Mouse (Mus musculus) left cerebral cortex, adult 2 months (tissue): ENCODE results near the gene Pigk. TPM values are rescaled to one million over a fixed set of nuclear protein-coding genes. Genes with fewer than 3 reads are reported as not detected.

ENCODE experiments used
- DNase-seq, 2 experiments: peaks; one replicate each; pipeline ENCODE4 v3.0.0; 2021 to 2022; ENCODE audit warnings: low spot score in 2 of 2, mixed read lengths in 1 of 2; ENCODE audit errors: extremely low spot score in 1 of 2
- H3K27ac ChIP-seq: fragments of 200-600 bp; 2 replicates; pipeline ENCODE4 v1.8.1; 2022
- H3K4me3 ChIP-seq: fragments of 200-600 bp; 2 replicates; pipeline ENCODE4 v1.8.1; 2022
- CTCF ChIP-seq: fragments of 200-600 bp; IDR thresholded peaks from 2 replicates; pipeline ENCODE4 v1.8.1; 2022; ENCODE audit warnings: antibody characterized with exemption, mild to moderate bottlenecking, moderate library complexity
- intact Hi-C: fragments of 180-260 bp; cut with DNase I; formaldehyde crosslinking; loops from one replicate; pipeline ENCODE4 v1.15.1; 2025
- total RNA-seq, 2 experiments: library from RNA; stranded (reverse); gene quantifications; 2 replicates each; pipeline ENCODE4 v1.2.3; 2021

Gene Pigk
- total RNA-seq, 2 experiments from 2014 or later = 49.8 to 51.9 TPM

- H3K4me3 ChIP-seq = no peak overlapping the region
- no peak overlapping the region for H3K27ac ChIP-seq
- intact Hi-C loops = no loop called here
- TF ChIP-seq CTCF = no peak
- no peak for DNase-seq
Observed at GRCm38 (mm10) chr3:152932544-152932943, 218.6 kb downstream of the Pigk start.

GRCm38 (mm10) chr3:152933737-152934136 is 219.8 kb downstream of the Pigk start:
- DNase-seq = no peak
- Histone ChIP-seq H3K27ac (no peak overlapping the region), H3K4me3 (no peak overlapping the region)
- TF ChIP-seq CTCF = no peak
- intact Hi-C loops = no loop called here

- H3K4me3 ChIP-seq = no peak overlapping the region
- H3K27ac ChIP-seq = no peak overlapping the region
- DNase-seq = no peak
- intact Hi-C loops = no loop called here
- TF ChIP-seq CTCF = no peak
Observed at GRCm38 (mm10) chr3:152936313-152936712, 222.4 kb downstream of the Pigk start.

- no peak for DNase-seq
- intact Hi-C loops = no loop called here
- no peak overlapping the region for H3K27ac ChIP-seq
- no peak for TF ChIP-seq CTCF
- no peak overlapping the region for H3K4me3 ChIP-seq
Observed at GRCm38 (mm10) chr3:152941671-152942070, 227.8 kb downstream of the Pigk start.

- intact Hi-C loops = no loop called here
- no peak overlapping the region for H3K27ac ChIP-seq
Observed at GRCm38 (mm10) chr3:152942985-152943384, 229.1 kb downstream of the Pigk start.

GRCm38 (mm10) chr3:152944766-152945165 is 230.9 kb downstream of the Pigk start:
- Histone ChIP-seq H3K4me3 (no peak overlapping the region), H3K27ac (no peak overlapping the region)
- TF ChIP-seq CTCF = no peak
- no peak for DNase-seq
- intact Hi-C loops = no loop called here

More at GRCm38 (mm10) chr3:152942985-152943384, 229.1 kb downstream of the Pigk start:
- no peak overlapping the region for H3K4me3 ChIP-seq
- DNase-seq = no peak
- no peak for TF ChIP-seq CTCF

- no peak for DNase-seq
- intact Hi-C loops = no loop called here
Observed at GRCm38 (mm10) chr3:152947031-152947640, 233.2 kb downstream of the Pigk start.

GRCm38 (mm10) chr3:152948556-152948955 is 234.7 kb downstream of the Pigk start:
- no peak for DNase-seq
- intact Hi-C loops = no loop called here
- H3K27ac ChIP-seq = no peak overlapping the region

More at GRCm38 (mm10) chr3:152947031-152947640, 233.2 kb downstream of the Pigk start:
- no peak overlapping the region for H3K4me3 ChIP-seq
- no peak for TF ChIP-seq CTCF
- no peak overlapping the region for H3K27ac ChIP-seq

GRCm38 (mm10) chr3:152949233-152949777 is 235.4 kb downstream of the Pigk start:
- no peak for DNase-seq

More at GRCm38 (mm10) chr3:152948556-152948955, 234.7 kb downstream of the Pigk start:
- TF ChIP-seq CTCF = no peak
- no peak overlapping the region for H3K4me3 ChIP-seq

GRCm38 (mm10) chr3:152950299-152950698 is 236.4 kb downstream of the Pigk start:
- H3K4me3 ChIP-seq = no peak overlapping the region
- no peak for DNase-seq
- intact Hi-C loops = no loop called here
- H3K27ac ChIP-seq = no peak overlapping the region
- TF ChIP-seq CTCF = no peak

More at GRCm38 (mm10) chr3:152949233-152949777, 235.4 kb downstream of the Pigk start:
- TF ChIP-seq CTCF = no peak
- H3K27ac ChIP-seq = no peak overlapping the region
- intact Hi-C loops = no loop called here
- no peak overlapping the region for H3K4me3 ChIP-seq

GRCm38 (mm10) chr3:152950914-152951313 is 237.0 kb downstream of the Pigk start:
- DNase-seq = no peak
- Histone ChIP-seq H3K4me3 (no peak overlapping the region), H3K27ac (no peak overlapping the region)
- intact Hi-C loops = no loop called here
- peak; percentile 16 for TF ChIP-seq CTCF

- H3K27ac ChIP-seq = no peak overlapping the region
- no peak for TF ChIP-seq CTCF
- no peak overlapping the region for H3K4me3 ChIP-seq
- no peak for DNase-seq
- intact Hi-C loops = no loop called here
Observed at GRCm38 (mm10) chr3:152951634-152952545, 238.0 kb downstream of the Pigk start.
